Mouse (Mus musculus): ENCODE measurements at regions not wholly inside any gene's neighbourhood (a gene's known extent, or its start where the extent isn't known, plus 50 kb on each side); places are given as distances from the start of the nearest gene placed in this dataset.

GRCm38 (mm10) chr1:73089636-73090035, 73.9 kb upstream of the Tnp1 start:
- no peak for DNase-seq

- DNase-seq: no peak
Measured at GRCm38 (mm10) chr1:73088494-73088893, 72.8 kb upstream of the Tnp1 start.

- no peak for DNase-seq
Measured at GRCm38 (mm10) chr1:73084946-73085345, 69.2 kb upstream of the Tnp1 start.

- DNase-seq: no peak
Measured at GRCm38 (mm10) chr1:73083396-73083795, 67.7 kb upstream of the Tnp1 start.

GRCm38 (mm10) chr1:73079518-73079917, 63.8 kb upstream of the Tnp1 start:
- DNase-seq: no peak

- DNase-seq: no peak
Measured at GRCm38 (mm10) chr1:73077156-73077555, 61.4 kb upstream of the Tnp1 start.

GRCm38 (mm10) chr1:73075699-73076373, 60.1 kb upstream of the Tnp1 start:
- DNase-seq: no peak

- DNase-seq: no peak
Measured at GRCm38 (mm10) chr1:73075159-73075558, 59.5 kb upstream of the Tnp1 start.

GRCm38 (mm10) chr1:73074525-73074924, 58.8 kb upstream of the Tnp1 start:
- no peak for DNase-seq

GRCm38 (mm10) chr1:73072237-73072904, 56.7 kb upstream of the Tnp1 start:
- no peak for DNase-seq

GRCm38 (mm10) chr1:73070126-73070525, 54.4 kb upstream of the Tnp1 start:
- no peak for DNase-seq

Data from layer of hippocampus, adult 9-11 months (tissue).